19 mouse cellular contexts compared by ENCODE assay signal in genomic region chr17:50229534-50229933, GRCm38 (mm10). TPM values are rescaled to one million over a fixed set of nuclear protein-coding genes. Genes with fewer than 3 reads are reported as not detected.
DNase-seq lines count a peak whose midpoint lies in the region; ATAC-seq and TF ChIP-seq lines count a peak whose summit lies in the region.
"Had no signal": no experiment of that assay in that cellular context is flagged by ENCODE, and none has a peak within 500 bp of the region (broad histone marks: within the 10 kb centered on the region; RNA-seq: fewer than 3 reads in every experiment).

No protein-coding gene starts in this region.

- H3K36me3 ChIP-seq in embryonic facial prominence, embryonic 14.5 days (ENCODE audit: control insufficient read depth, insufficient read depth, low read length), result no peaks in the 10 kb centered on the region
- no peaks in the 10 kb centered on the region for H3K36me3 ChIP-seq in embryonic facial prominence, embryonic 10.5 days (replicated peaks)
- H3K36me3 ChIP-seq in lung, embryonic 16.5 days (ENCODE audit: control insufficient read depth, insufficient read depth, low read length), result no peaks in the 10 kb centered on the region

- 63% methylated on average over 4 of the region's 4 CpGs for WGBS in embryonic facial prominence, embryonic 14.5 days
- WGBS in embryonic facial prominence, embryonic 10.5 days, result 84% methylated on average over 4 of the region's 4 CpGs
- WGBS in lung, embryonic 16.5 days, result 49% methylated on average over 4 of the region's 4 CpGs

- no peaks in the 10 kb centered on the region for H3K4me1 ChIP-seq in embryonic facial prominence, embryonic 14.5 days (ENCODE audit: control insufficient read depth, insufficient read depth, low read length)
- no peaks in the 10 kb centered on the region for H3K4me1 ChIP-seq in embryonic facial prominence, embryonic 10.5 days
- peaks cover 3% of the 10 kb centered on the region; the same call in 1 of the 2 replicates for H3K4me1 ChIP-seq in lung, embryonic 16.5 days (replicated peaks; ENCODE audit: control insufficient read depth, insufficient read depth, low read length)
- H3K4me1 ChIP-seq: forebrain, embryonic 13.5 days; megakaryocyte, embryonic 14.5 days had no signal

- no peak overlapping the region for H3K4me3 ChIP-seq in embryonic facial prominence, embryonic 14.5 days (ENCODE audit: low read depth, low read length)
- H3K4me3 ChIP-seq in embryonic facial prominence, embryonic 10.5 days, result no peak overlapping the region
- no peak overlapping the region for H3K4me3 ChIP-seq in lung, embryonic 16.5 days (ENCODE audit: low read length)
- no peak overlapping the region for H3K4me3 ChIP-seq in gastrocnemius, adult 2 months
- H3K4me3 ChIP-seq: forebrain, embryonic 13.5 days; megakaryocyte, embryonic 14.5 days had no signal

- H3K9me3 ChIP-seq in embryonic facial prominence, embryonic 14.5 days (ENCODE audit: control insufficient read depth, low read length), result no peaks in the 10 kb centered on the region
- H3K9me3 ChIP-seq in embryonic facial prominence, embryonic 10.5 days, result no peaks in the 10 kb centered on the region
- H3K9me3 ChIP-seq in lung, embryonic 16.5 days (ENCODE audit: control insufficient read depth, low read length), result no peaks in the 10 kb centered on the region
- H3K9me3 ChIP-seq: forebrain, embryonic 13.5 days; megakaryocyte, embryonic 14.5 days had no signal

- no peak overlapping the region for H3K9ac ChIP-seq in embryonic facial prominence, embryonic 14.5 days (ENCODE audit: low read depth, low read length)
- H3K9ac ChIP-seq in lung, embryonic 16.5 days (ENCODE audit: low read length), result no peak overlapping the region
- H3K9ac ChIP-seq: forebrain, embryonic 13.5 days; liver, postnatal 0 days had no signal

- intact Hi-C loops in gastrocnemius, adult 2 months (cut with DNase I), result no loop called here

- H3K27ac ChIP-seq in embryonic facial prominence, embryonic 14.5 days (replicated peaks; ENCODE audit: low read depth, low read length), result no peak overlapping the region
- no peak overlapping the region for H3K27ac ChIP-seq in embryonic facial prominence, embryonic 10.5 days (replicated peaks)
- H3K27ac ChIP-seq in lung, embryonic 16.5 days (ENCODE audit: low read length), result no peak overlapping the region
- H3K27ac ChIP-seq in gastrocnemius, adult 2 months, result no peak overlapping the region
- H3K27ac ChIP-seq: forebrain, embryonic 13.5 days; hindbrain, postnatal 0 days; kidney, postnatal 0 days had no signal

- peak; percentile 53 for DNase-seq in embryonic facial prominence, embryonic 14.5 days (ENCODE audit: low spot score)
- no peak for DNase-seq in embryonic facial prominence, embryonic 10.5 days (ENCODE audit: low spot score)
- DNase-seq in lung, postnatal 14 days, result no peak
- DNase-seq in fibroblast of lung, adult 2 months (ENCODE audit: low read depth), result peak; percentile 52
- DNase-seq in testis, postnatal 14 days (ENCODE audit: low spot score), result peak; percentile 3
- no peak for DNase-seq in gastrocnemius, adult 2 months
- DNase-seq: B cell, adult 2 months; cerebellum, postnatal 25 days; gastrocnemius, postnatal 10 days; heart, adult 18-20 months; kidney, adult 18-20 months; liver; liver, postnatal 0 days; retina, postnatal 1 day had no signal

- TF ChIP-seq CTCF in gastrocnemius, adult 2 months (IDR thresholded peaks at IDR 0.05), result no peak

- ATAC-seq in embryonic facial prominence, embryonic 14.5 days (ENCODE audit: low read depth), result peak; percentile 44; the same call in 1 of the 2 replicates
- peak; percentile 49 for ATAC-seq in lung, embryonic 16.5 days (ENCODE audit: low read depth)
- ATAC-seq: forebrain, embryonic 13.5 days; hindbrain, postnatal 0 days; liver, postnatal 0 days had no signal

- no peaks in the 10 kb centered on the region for H3K27me3 ChIP-seq in embryonic facial prominence, embryonic 14.5 days (replicated peaks; ENCODE audit: control insufficient read depth, insufficient read depth, low read length)
- no peaks in the 10 kb centered on the region for H3K27me3 ChIP-seq in embryonic facial prominence, embryonic 10.5 days (replicated peaks; ENCODE audit: low read depth, poor library complexity, severe bottlenecking)
- no peaks in the 10 kb centered on the region for H3K27me3 ChIP-seq in lung, embryonic 16.5 days (ENCODE audit: control insufficient read depth, insufficient read depth, low read depth, low read length)
- H3K27me3 ChIP-seq: forebrain, embryonic 13.5 days had no signal

- H3K4me2 ChIP-seq in embryonic facial prominence, embryonic 14.5 days (ENCODE audit: low read depth, low read length), result no peak overlapping the region
- no peak overlapping the region for H3K4me2 ChIP-seq in lung, embryonic 16.5 days (ENCODE audit: low read depth, low read length)
- H3K4me2 ChIP-seq: forebrain, embryonic 13.5 days had no signal

RNA-seq across cellular contexts. Expression of gene Rftn1, which starts 39.1 kb away (rescaled TPM):
- polyA plus RNA-seq in embryonic facial prominence, embryonic 14.5 days (2014; fragmentation: Nextera tagmentation; extraction: Ambion mirVana), result 14.4 and 15.5 TPM in 2 replicates
- 4.4 and 6.6 TPM in 2 replicates for polyA plus RNA-seq in embryonic facial prominence, embryonic 10.5 days (2016; fragmentation: Nextera tagmentation; extraction: Ambion mirVana)
- 18.2 and 21.0 TPM in 2 replicates for polyA plus RNA-seq in lung, embryonic 16.5 days (2015; fragmentation: Nextera tagmentation; extraction: Ambion mirVana)
- total RNA-seq in gastrocnemius, adult 2 months (2021), result 10 to 100 TPM; 11.4 to 16.9 TPM

Comparison
In these comparisons a context has a peak if more than half of its experiments do, and no peak if none do; other contexts are left out.
1. DNase-seq: peak in embryonic facial prominence, embryonic 14.5 days (single experiment), fibroblast of lung, adult 2 months (single experiment) and testis, postnatal 14 days (single experiment); none in embryonic facial prominence, embryonic 10.5 days (single experiment), lung, postnatal 14 days (single experiment) and gastrocnemius, adult 2 months (single experiment).